Mouse (Mus musculus) intestine, postnatal 0 days (tissue): ENCODE data around the gene Kazn. TPM values are rescaled to one million over a fixed set of nuclear protein-coding genes. Genes with fewer than 3 reads are reported as not detected.

Source experiments
- ATAC-seq: fragments of 200-750 bp; cut with Nextera tagmentation; 2 replicates; pipeline ENCODE4 v1.8.0; 2017; ENCODE audit warnings: mild to moderate bottlenecking, moderate TSS enrichment, moderate library complexity
- H3K27ac ChIP-seq: fragments of 300-500 bp; sonication (generic); 2 replicates; pipeline ENCODE4 v1.5.1; 2014; ENCODE audit warnings: mild to moderate bottlenecking, low read depth, low read length, moderate library complexity
- H3K27me3 ChIP-seq: fragments of 300-500 bp; sonication (generic); replicated peaks from 2 replicates; pipeline ENCODE4 v1.6.1; 2014; ENCODE audit warnings: low read length, mixed read lengths; ENCODE audit not compliant: control insufficient read depth, insufficient read depth
- H3K36me3 ChIP-seq: fragments of 300-500 bp; sonication (generic); 2 replicates; pipeline ENCODE4 v1.6.1; 2014; ENCODE audit warnings: mild to moderate bottlenecking, moderate library complexity; ENCODE audit not compliant: control insufficient read depth, insufficient read depth
- H3K4me1 ChIP-seq: fragments of 300-500 bp; sonication (generic); replicated peaks from 2 replicates; pipeline ENCODE4 v1.6.1; 2014; ENCODE audit warnings: antibody characterized with exemption, low read length, mixed read lengths; ENCODE audit not compliant: control insufficient read depth, insufficient read depth
- H3K4me2 ChIP-seq: fragments of 300-500 bp; sonication (generic); replicated peaks from 2 replicates; pipeline ENCODE4 v1.6.1; 2014; ENCODE audit warnings: low read depth, mild to moderate bottlenecking, moderate library complexity
- H3K4me3 ChIP-seq: fragments of 300-500 bp; sonication (generic); 2 replicates; pipeline ENCODE4 v1.5.1; 2014; ENCODE audit warnings: low read depth, low read length
- H3K9ac ChIP-seq: fragments of 300-500 bp; sonication (generic); 2 replicates; pipeline ENCODE4 v1.6.1; 2014; ENCODE audit warnings: mild to moderate bottlenecking, low read depth, low read length
- H3K9me3 ChIP-seq: fragments of 300-500 bp; sonication (generic); 2 replicates; pipeline ENCODE4 v1.6.1; 2016; ENCODE audit warnings: mixed run types; ENCODE audit not compliant: control insufficient read depth
- CTCF ChIP-seq: sonication (generic); IDR thresholded peaks from 2 replicates; pipeline ENCODE4 v1.5.1; 2016; ENCODE audit warnings: low read depth, mild to moderate bottlenecking, control low read depth, antibody characterized with exemption, moderate library complexity
- WGBS: fragments of 180-500 bp; shearing (Covaris S2); extraction: QIAGEN DNeasy Blood & Tissue Kit; methylation state at CpG from one replicate; pipeline ENCODE4 v1.1.7; 2014; 5-methylcytosine and 5-hydroxymethylcytosine counted together
- polyA plus RNA-seq: library from polyadenylated mRNA; unstranded; fragments of >200 nt; fragmentation: Nextera tagmentation; extraction: Ambion mirVana; gene quantifications from 2 replicates; pipeline ENCODE4 v1.2.1, GENCODE M21; 2015

Kazn gene
- polyA plus RNA-seq, 1 experiment from 2014 or later: 17.5 TPM

DNA sequence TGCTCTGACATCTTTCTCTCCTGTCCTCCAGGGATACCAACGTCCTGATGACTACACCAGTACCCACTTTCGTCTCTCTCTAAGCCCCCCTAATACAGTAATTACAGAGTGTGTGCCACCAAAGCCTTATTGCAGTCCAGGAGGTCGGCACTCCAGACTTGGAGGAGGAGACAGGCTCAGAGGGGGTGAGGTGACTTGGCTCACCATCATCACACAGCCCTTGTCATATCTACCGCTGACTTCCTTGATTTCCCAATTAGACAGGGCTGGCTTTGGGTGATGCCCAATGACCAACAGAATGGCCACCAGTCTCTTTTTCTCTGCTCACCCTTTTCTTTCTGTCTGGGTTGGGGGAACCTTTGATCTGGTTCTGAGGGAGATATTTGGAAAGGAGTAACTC is 156.5 kb downstream of the Kazn start:
- Histone ChIP-seq H3K4me3 (peak overlapping the region; percentile 69; the same call in 1 of the 2 replicates), H3K27me3 (no peaks in the 10 kb centered on the region), H3K36me3 (no peaks in the 10 kb centered on the region; the same call in 1 of the 2 replicates), H3K27ac (no peak overlapping the region; the same call in 1 of the 2 replicates), H3K9me3 (no peaks in the 10 kb centered on the region), H3K9ac (0 out of 2 replicates have a peak overlapping the region, but pooled peaks have one; percentile 65), H3K4me1 (peaks cover 12% of the 10 kb centered on the region; the same call in 1 of the 2 replicates), H3K4me2 (peak overlapping the region; percentile 85)
- ATAC-seq: no peak
- 51% methylated on average over 4 of the region's 4 CpGs for WGBS
- no peak for TF ChIP-seq CTCF

DNA sequence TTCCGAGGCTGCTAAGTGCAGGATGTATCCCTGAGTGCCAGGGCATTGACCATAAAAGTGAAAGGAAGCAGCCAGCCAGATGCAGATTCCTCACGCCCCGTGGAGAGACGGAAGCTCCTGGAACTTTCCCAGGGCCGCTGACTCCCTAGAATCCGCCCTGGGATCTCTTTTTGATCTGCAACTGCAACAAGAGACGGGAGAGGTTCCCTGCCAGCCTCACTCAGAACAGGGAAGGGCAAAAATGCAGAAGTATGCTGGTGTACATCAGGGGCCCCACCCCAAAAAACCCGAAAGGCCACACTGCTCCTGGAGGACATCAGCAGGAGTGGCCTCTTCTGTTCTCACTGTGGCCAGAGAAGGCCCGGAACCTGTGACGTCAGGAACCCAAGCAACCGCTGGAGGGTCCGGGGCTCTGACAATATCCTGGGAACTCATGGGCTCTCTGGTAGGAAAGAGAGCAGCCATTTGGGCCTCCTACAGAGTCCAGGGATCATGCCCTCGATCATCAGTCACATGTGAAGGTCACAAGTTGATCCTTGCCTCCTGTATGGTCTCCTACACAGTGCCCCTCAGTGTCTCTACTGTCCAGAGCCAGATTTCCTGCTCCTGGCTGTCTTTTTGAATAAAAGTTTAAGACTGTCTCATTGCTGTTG is 157.4 kb downstream of the Kazn start:
- no peaks in the 10 kb centered on the region; the same call in 1 of the 2 replicates for H3K36me3 ChIP-seq
- no peak; the same call in 1 of the 2 replicates for TF ChIP-seq CTCF
- no peaks in the 10 kb centered on the region for H3K27me3 ChIP-seq
- H3K4me1 ChIP-seq: peaks cover 16% of the 10 kb centered on the region; the same call in 1 of the 2 replicates
- 26% methylated on average over 13 of the region's 13 CpGs for WGBS
- no peak overlapping the region for H3K9ac ChIP-seq
- H3K9me3 ChIP-seq: no peaks in the 10 kb centered on the region
- peak overlapping the region; percentile 24; the same call in 1 of the 2 replicates for H3K27ac ChIP-seq
- H3K4me3 ChIP-seq: peak overlapping the region; percentile 1; the same call in 1 of the 2 replicates
- peak overlapping the region; percentile 85 for H3K4me2 ChIP-seq
- no peak for ATAC-seq

DNA sequence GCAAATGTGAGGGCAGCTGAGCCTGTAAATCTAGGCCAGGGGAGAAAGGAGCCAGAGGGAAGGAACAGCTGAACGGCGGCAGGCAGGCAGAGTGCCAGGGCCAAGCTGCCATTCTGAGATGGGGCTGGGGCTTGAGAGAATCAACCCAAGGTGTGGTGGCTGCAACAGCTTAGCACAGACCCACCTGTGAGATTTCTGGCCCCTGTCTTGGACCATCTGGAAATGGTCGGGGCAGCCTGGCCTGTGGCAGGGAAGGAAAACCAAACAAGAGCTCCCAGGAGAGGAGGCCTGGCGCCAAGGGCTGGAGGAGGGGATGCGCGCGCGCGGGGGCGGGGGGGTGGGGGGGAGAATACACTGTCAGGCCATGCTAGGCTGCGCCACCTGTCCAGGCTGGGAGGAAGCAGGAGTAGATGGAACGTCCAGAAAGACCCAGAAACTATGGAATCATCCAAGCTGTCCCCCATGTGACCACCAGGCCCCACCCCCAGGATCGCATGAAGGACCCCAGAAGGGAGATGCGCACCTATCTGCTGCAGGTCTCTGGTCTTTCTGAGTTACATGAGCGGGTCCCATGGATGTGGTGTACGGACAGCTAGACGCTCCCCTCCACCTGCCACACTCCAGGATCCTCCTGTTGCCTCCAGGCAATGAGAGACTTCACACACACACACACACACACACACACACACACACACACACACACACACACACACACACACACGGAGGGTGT is 158.1 kb downstream of the Kazn start:
- no peaks in the 10 kb centered on the region for H3K9me3 ChIP-seq
- ATAC-seq: no peak
- peak overlapping the region; percentile 85 for H3K4me2 ChIP-seq
- peak overlapping the region; percentile 1; the same call in 1 of the 2 replicates for H3K4me3 ChIP-seq
- H3K27ac ChIP-seq: peak overlapping the region; percentile 24; the same call in 1 of the 2 replicates
- no peak for TF ChIP-seq CTCF
- WGBS: 44% methylated on average over 17 of the region's 18 CpGs
- no peaks in the 10 kb centered on the region; the same call in 1 of the 2 replicates for H3K36me3 ChIP-seq
- peaks cover 16% of the 10 kb centered on the region; the same call in 1 of the 2 replicates for H3K4me1 ChIP-seq
- H3K27me3 ChIP-seq: no peaks in the 10 kb centered on the region
- no peak overlapping the region; the same call in 1 of the 2 replicates for H3K9ac ChIP-seq

DNA sequence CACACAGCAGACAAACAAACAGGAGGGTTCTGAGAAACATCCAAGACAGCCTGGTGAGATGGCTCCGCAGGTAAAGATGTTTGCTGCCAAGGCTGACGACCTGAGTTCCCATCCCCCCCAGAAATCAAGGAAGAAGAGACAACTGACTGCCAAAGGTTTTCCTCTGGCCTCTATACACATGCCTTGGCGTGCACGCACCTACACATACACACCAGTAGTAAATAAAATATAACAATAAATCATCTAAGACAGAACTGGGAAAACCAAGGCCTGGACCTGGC is 158.8 kb downstream of the Kazn start:
- no peak for TF ChIP-seq CTCF
- H3K36me3 ChIP-seq: no peaks in the 10 kb centered on the region; the same call in 1 of the 2 replicates
- no peaks in the 10 kb centered on the region for H3K27me3 ChIP-seq
- H3K27ac ChIP-seq: no peak overlapping the region
- no peaks in the 10 kb centered on the region for H3K9me3 ChIP-seq
- no peak overlapping the region for H3K4me3 ChIP-seq
- H3K4me1 ChIP-seq: peaks cover 16% of the 10 kb centered on the region; the same call in 1 of the 2 replicates
- ATAC-seq: no peak
- WGBS: 59% methylated on average over 4 of the region's 4 CpGs
- H3K4me2 ChIP-seq: no peak overlapping the region
- H3K9ac ChIP-seq: no peak overlapping the region

DNA sequence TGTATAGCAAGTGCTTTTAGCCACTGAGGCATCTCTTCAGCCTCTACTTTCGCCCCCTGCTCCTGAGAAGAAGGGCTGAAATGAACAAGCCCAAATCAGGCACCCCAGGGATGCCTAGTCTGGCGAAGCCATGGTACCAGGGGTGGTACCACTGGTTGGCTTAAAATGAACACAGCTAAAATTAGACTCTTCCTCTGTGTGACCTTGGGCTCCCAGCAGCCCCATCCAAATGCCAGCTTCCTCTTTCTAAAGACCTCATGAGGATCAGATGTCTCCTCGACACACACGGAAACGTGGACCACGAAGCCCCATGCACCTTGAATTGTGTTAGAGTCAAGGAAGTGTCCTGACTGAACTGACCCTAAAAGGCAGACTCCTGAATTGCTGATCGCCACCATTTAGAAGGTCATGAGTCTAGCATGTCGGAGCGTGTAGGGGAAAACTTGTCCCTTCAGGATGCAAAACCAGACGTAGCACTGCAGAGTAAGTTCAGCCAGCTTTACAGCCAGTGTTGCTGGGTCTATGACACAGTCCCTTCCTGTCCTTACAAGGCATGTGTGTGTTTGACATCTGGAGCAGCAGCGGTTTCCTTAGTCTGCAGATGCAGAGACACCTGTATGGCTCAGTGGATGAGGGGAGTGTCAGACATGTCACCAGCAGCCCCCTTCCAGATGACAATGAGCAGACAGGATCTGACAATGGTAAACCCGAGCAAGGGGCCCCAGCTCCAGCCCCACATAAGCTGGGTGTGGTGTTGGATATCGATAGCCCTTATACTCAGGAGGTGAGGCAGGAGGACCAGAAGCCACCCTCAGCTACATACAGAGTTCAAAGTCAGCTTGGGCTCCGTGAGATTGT is 159.3 kb downstream of the Kazn start:
- no peak overlapping the region for H3K27ac ChIP-seq
- 65% methylated on average over 14 of the region's 14 CpGs for WGBS
- no peaks in the 10 kb centered on the region; the same call in 1 of the 2 replicates for H3K36me3 ChIP-seq
- H3K4me1 ChIP-seq: peaks cover 16% of the 10 kb centered on the region; the same call in 1 of the 2 replicates
- TF ChIP-seq CTCF: no peak
- no peak for ATAC-seq
- no peak overlapping the region for H3K4me2 ChIP-seq
- H3K27me3 ChIP-seq: no peaks in the 10 kb centered on the region
- no peaks in the 10 kb centered on the region for H3K9me3 ChIP-seq
- no peak overlapping the region for H3K4me3 ChIP-seq
- H3K9ac ChIP-seq: no peak overlapping the region
